Comparison of ENCODE assay signal across 34 mouse cellular contexts in the genomic region with DNA sequence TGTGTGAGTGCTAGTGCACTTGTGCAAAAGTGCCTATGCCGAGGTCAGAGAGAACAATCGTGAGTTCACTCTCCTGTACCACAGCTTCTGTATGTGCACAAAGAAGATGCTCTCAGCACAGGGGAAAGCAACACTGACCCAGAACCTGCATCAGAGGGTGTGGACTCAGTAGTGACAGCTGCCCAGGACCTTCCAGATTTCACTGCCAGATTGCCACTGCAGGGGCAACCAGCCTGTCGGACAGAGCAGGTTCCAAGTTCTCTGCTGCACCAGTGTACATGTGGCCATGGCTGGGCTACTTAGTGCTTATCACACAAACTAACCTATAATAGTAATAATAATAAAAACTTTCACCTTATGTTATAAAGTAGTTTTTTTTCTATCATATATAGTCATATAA. TPM values are rescaled to one million over a fixed set of nuclear protein-coding genes. Genes with fewer than 3 reads are reported as not detected.
DNase-seq lines count a peak whose midpoint lies in the region; ATAC-seq and TF ChIP-seq lines count a peak whose summit lies in the region.
"Had no signal": no experiment of that assay in that cellular context is flagged by ENCODE, and none has a peak within 500 bp of the region (broad histone marks: within the 10 kb centered on the region; RNA-seq: fewer than 3 reads in every experiment).

No protein-coding gene starts in this region.

- TF ChIP-seq EP300 in heart, adult 2 months (IDR thresholded peaks at IDR 0.05; ENCODE audit: insufficient read depth, low read depth, low read length), result no peak

- 78% methylated on average over 3 of the region's 3 CpGs for WGBS in heart, embryonic 12.5 days
- 87% methylated on average over 3 of the region's 3 CpGs for WGBS in heart, adult 2 months

- ATAC-seq in heart, embryonic 12.5 days (ENCODE audit: insufficient number of reproducible peaks, low FRiP score), result 0 out of 2 replicates have a peak, but pooled peaks have one; percentile 39
- ATAC-seq: forebrain, embryonic 16.5 days; hindbrain, postnatal 0 days; inflammation-experienced regulatory T-cells, adult 6 months; intestine, embryonic 16.5 days; Patski had no signal

- intact Hi-C loops in heart, adult 2 months (cut with DNase I), result no loop called here
- intact Hi-C loops in left cerebral cortex, postnatal 4 days (cut with DNase I), result no loop called here

- DNase-seq in cerebellum, postnatal 14 days, result peak; percentile 12 to 38
- DNase-seq in cerebellum, adult 9-11 months, result no peak
- no peak for DNase-seq in heart, adult 2 months
- DNase-seq in left cerebral cortex, postnatal 4 days, result peak; percentile 15
- DNase-seq in left cerebral cortex, adult 11 months (ENCODE audit: low spot score), result no peak
- DNase-seq in thymus, postnatal 10 days (ENCODE audit: low spot score in 2 of 2), result no peak
- DNase-seq: adrenal gland, postnatal 10 days; cerebellum, adult 18-20 months; cerebellum, postnatal 25 days; gastrocnemius, postnatal 10 days; gastrocnemius, postnatal 36 days; kidney, adult 18-20 months had no signal

- no peak overlapping the region for H3K4me2 ChIP-seq in heart, embryonic 12.5 days
- H3K4me2 ChIP-seq: embryonic facial prominence, embryonic 12.5 days; embryonic facial prominence, embryonic 15.5 days; forebrain, embryonic 12.5 days; heart, embryonic 13.5 days; hindbrain, embryonic 14.5 days had no signal

- no peaks in the 10 kb centered on the region for H3K27me3 ChIP-seq in heart, embryonic 12.5 days (replicated peaks)
- H3K27me3 ChIP-seq in heart, adult 2 months (ENCODE audit: control insufficient read depth, insufficient read depth, low read length), result no peaks in the 10 kb centered on the region
- H3K27me3 ChIP-seq: CH12.LX; embryonic facial prominence, embryonic 12.5 days; embryonic facial prominence, embryonic 15.5 days; forebrain, embryonic 12.5 days; heart, embryonic 13.5 days; Patski had no signal

- H3K27ac ChIP-seq in heart, embryonic 12.5 days (ENCODE audit: poor library complexity, severe bottlenecking), result no peak overlapping the region
- H3K27ac ChIP-seq in heart, adult 2 months, result no peak overlapping the region
- H3K27ac ChIP-seq: embryonic facial prominence, embryonic 12.5 days; embryonic facial prominence, embryonic 15.5 days; forebrain, embryonic 12.5 days; heart, embryonic 13.5 days; hindbrain, embryonic 14.5 days; hindbrain, postnatal 0 days had no signal

- peaks cover 4% of the 10 kb centered on the region; the same call in 1 of the 2 replicates for H3K9me3 ChIP-seq in heart, embryonic 12.5 days (replicated peaks)
- H3K9me3 ChIP-seq: embryonic facial prominence, embryonic 15.5 days; forebrain, embryonic 12.5 days; G1E; heart, embryonic 13.5 days had no signal

- no peak overlapping the region for H3K4me3 ChIP-seq in heart, embryonic 12.5 days
- H3K4me3 ChIP-seq in heart, adult 2 months, result no peak overlapping the region
- H3K4me3 ChIP-seq: embryonic facial prominence, embryonic 12.5 days; embryonic facial prominence, embryonic 15.5 days; forebrain, embryonic 12.5 days; heart, embryonic 13.5 days had no signal

- no peak for TF ChIP-seq POLR2A in heart, adult 2 months (IDR thresholded peaks at IDR 0.05; ENCODE audit: insufficient read depth, low read depth, low read length)

- no peaks in the 10 kb centered on the region for H3K79me2 ChIP-seq in heart, adult 2 months (replicated peaks; ENCODE audit: control insufficient read depth, insufficient read depth, low read length)

- no peak for TF ChIP-seq CTCF in heart, adult 2 months (IDR thresholded peaks at IDR 0.05)

- no peaks in the 10 kb centered on the region for H3K4me1 ChIP-seq in heart, embryonic 12.5 days (replicated peaks)
- H3K4me1 ChIP-seq in heart, adult 2 months (ENCODE audit: control insufficient read depth, insufficient read depth, low read length), result no peaks in the 10 kb centered on the region
- H3K4me1 ChIP-seq: embryonic facial prominence, embryonic 12.5 days; embryonic facial prominence, embryonic 15.5 days; forebrain, embryonic 12.5 days; heart, embryonic 13.5 days had no signal

- H3K9ac ChIP-seq in heart, embryonic 12.5 days, result no peak overlapping the region
- H3K9ac ChIP-seq in heart, adult 2 months (ENCODE audit: low read depth, low read length), result no peak overlapping the region
- H3K9ac ChIP-seq: embryonic facial prominence, embryonic 12.5 days; embryonic facial prominence, embryonic 15.5 days; forebrain, embryonic 12.5 days; heart, embryonic 13.5 days; hindbrain, embryonic 14.5 days had no signal

- H3K36me3 ChIP-seq in heart, embryonic 12.5 days, result no peaks in the 10 kb centered on the region
- H3K36me3 ChIP-seq in heart, adult 2 months (ENCODE audit: control insufficient read depth, insufficient read depth, low read length), result no peaks in the 10 kb centered on the region
- H3K36me3 ChIP-seq: embryonic facial prominence, embryonic 12.5 days; embryonic facial prominence, embryonic 15.5 days; forebrain, embryonic 12.5 days; G1E; heart, embryonic 13.5 days had no signal

RNA-seq across cellular contexts. Expression of gene H60c, which starts 10.2 kb away (rescaled TPM):
- not detected in 2 replicates for polyA plus RNA-seq in heart, embryonic 12.5 days (2016; fragmentation: Nextera tagmentation; extraction: Ambion mirVana)
- not detected for total RNA-seq in heart, adult 2 months (2021)
- polyA plus RNA-seq in heart, adult 2 months (2012; rRNA removed), result not detected in 2 replicates
- not detected for total RNA-seq in left cerebral cortex, postnatal 4 days (2021)
- total RNA-seq: adrenal gland, adult 18-20 months; adrenal gland, postnatal 10 days; adrenal gland, postnatal 36 days; CH12.LX; common myeloid progenitor, adult 5-6 weeks; gastrocnemius, adult 18-20 months; gastrocnemius, postnatal 10 days; gastrocnemius, postnatal 36 days; granulocyte monocyte progenitor cell, adult 5-6 weeks; heart, postnatal 25 days; hematopoietic stem cell, adult 5-6 weeks; hindbrain, postnatal 0 days had no signal
- polyA plus RNA-seq: C2C12; forebrain, embryonic 12.5 days; forebrain, embryonic 16.5 days; G1E; heart, embryonic 13.5 days; heart, embryonic 16.5 days; hindbrain, embryonic 14.5 days; hindbrain, postnatal 0 days; inflammation-experienced regulatory T-cells, adult 6 months had no signal

Comparison
In these comparisons a context has a peak if more than half of its experiments do, and no peak if none do; other contexts are left out.
1. DNase-seq: peak in cerebellum, postnatal 14 days (2 of 2) and left cerebral cortex, postnatal 4 days (single experiment); none in cerebellum, adult 9-11 months (single experiment), heart, adult 2 months (0 of 2), left cerebral cortex, adult 11 months (single experiment) and thymus, postnatal 10 days (0 of 2).